Mouse (Mus musculus): ENCODE data around the gene Xrcc3. TPM values are rescaled to one million over a fixed set of nuclear protein-coding genes. Genes with fewer than 3 reads are reported as not detected.

Gene Xrcc3
- total RNA-seq, 2 experiments from 2014 or later, result 1.7 to 2.0 TPM

DNA sequence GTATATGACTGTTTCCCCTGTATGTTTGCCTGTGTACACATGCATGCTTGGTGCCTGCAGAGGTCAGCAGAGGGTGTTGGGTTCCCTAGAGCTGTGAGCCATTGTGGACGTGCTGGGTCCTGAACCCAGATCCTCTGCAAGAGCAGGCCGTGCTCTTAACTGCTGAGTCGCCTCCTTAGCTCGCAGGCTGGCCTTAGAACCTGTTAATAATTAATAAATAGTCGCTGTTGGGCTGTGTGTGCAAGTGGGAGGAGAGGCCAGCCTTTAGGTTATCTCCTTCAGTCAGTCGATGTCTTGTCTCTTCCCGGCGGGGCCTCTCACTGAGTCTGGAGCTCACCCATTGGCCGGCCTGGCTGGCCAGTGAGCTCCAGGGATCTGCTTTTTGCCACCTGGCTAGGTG, 3.3 kb upstream of the Xrcc3 start:
- ATAC-seq (replicated peaks; ENCODE audit: low FRiP score, poor library complexity, severe bottlenecking), result no peak

DNA sequence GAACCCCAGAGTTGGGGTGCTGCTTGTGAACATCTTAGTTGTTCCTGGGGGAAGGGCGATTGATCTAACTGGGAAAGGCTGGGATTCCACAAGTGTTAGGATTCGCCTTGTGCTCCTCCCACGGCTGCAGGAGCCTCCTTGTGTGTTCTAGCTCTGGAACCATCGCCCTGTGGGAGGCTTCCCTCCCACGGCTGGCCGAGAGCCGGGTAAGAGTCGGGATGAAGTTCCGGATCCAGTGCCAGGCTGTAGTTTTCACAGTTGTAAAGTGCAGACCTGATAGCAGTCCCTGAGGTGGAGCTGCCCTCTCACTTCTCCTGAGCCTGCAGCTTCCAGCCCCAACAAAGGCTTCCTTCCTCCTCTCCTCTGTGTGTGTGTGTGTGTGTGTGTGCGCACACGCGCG, 2.9 kb upstream of the Xrcc3 start:
- ATAC-seq (replicated peaks; ENCODE audit: low FRiP score, poor library complexity, severe bottlenecking), result no peak

DNA sequence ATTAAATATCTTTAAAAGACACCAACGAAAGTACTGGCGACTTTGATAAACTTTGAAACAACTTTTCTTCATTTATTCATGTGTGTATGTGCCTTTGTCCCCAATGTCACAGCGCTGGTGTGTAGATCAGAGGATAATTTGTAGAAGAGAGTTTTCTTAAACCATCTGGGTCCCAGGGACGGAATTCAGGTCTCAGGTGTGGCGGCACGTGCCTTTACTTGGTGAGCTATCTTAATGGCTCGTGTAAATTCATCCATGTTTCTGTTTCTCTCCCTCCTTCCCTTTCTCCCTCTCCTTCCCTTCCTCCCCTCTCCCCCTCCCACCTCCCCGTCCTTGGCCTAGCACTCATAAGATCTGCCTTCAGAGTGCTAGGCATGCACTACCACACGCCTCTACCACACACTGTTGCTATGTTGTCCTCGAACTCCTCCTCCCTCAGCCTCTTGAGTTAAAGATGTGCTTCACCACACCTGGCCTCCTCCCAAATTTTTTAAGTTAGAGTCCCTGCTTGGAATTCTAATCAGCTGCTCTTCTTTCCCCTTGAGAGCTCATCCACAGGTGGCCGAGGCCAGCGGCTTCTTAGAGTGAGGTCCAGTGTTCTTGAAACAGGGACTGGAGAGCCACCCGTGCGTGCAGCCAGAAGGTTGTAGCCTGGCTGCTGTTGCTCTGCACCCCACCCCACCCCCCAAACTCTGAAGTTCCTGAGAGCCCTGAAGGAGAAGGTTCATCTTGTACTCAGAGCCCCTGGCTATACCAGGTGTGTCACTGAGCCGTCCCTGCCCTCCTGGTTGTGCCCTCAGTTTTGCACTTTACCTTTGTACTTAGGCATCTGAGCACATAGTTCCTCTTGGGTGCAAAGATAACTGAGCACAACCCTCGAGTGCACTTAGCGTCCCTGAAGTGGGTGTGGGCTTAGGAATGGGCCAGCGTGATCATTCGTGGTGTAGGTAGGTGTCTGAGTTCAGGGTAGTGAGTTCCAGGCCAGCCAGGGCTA, 1.4 kb upstream of the Xrcc3 start:
- ATAC-seq (replicated peaks; ENCODE audit: low FRiP score, poor library complexity, severe bottlenecking), result no peak

DNA sequence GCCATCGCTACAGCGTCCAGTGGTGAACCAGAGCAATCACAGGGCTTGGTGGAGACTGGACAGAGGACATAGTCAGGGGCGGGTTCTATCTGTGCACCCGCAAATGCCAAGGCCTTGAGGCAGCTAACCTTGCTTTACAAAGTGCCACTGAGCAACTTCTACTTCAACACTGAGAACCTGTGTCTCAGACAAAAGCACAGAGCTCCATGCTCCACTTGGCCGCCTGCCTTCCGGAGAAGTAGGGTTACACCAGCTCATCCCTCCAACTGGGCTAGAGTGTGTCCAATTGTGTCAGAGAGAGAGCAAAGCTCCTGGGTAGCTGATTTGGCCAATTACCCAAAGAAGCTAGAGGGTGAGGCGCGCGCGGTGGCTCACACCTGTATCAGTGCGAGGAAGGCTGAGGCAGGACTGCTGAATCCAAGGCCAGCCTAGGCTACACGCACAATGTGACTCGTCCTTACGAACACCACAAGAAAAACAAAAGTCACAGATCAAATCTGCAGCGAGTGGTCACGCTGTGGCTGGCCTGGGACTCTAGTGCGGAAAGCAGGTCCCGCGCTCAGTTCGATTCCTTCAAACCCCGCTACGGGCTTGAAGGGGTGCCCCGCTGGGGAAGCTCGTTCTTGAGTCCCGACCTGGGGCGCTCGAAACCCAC, 435 bp downstream of the Xrcc3 start:
- ATAC-seq (replicated peaks; ENCODE audit: low FRiP score, poor library complexity, severe bottlenecking), result peak; percentile 24

DNA sequence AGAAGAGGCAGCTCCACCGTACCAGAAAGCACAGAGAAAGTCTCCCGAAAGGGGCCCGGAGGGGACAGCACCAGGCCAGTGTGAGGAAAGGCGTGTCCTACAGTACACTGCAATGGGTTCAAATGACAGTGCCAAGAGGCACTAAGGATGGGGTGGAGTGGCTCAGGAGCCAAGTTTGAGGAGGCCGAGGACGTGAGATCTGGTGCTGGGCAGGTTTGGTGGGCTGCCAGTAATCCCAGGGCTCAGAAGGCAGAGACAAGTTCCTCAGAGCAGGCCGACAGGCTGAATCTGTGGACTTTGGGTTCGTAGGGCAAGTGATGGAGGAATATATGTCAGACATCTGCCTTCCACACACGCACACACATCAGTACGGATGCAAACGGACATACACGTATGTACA, 1.1 kb downstream of the Xrcc3 start:
- no peak for ATAC-seq (replicated peaks; ENCODE audit: low FRiP score, poor library complexity, severe bottlenecking)

DNA sequence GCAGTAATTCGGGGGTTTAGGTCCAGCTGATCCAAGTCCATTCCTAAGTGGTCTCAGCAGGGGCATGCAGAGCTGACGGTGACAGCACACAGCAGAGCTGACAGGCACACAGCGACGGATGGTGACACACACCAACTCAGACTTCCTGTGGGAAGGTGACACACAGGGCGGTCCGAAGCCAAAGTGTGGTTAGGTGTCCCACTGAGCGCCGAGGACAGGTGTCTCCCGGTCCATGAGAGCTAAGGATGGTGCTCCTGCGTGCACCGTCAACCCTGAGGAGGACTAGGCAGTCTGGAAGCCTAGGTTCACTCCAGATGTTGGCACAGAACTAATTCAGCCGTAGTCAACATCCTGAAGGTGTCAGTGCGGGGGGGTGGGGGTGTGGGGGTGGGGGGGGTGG, 1.6 kb downstream of the Xrcc3 start:
- no peak for ATAC-seq (replicated peaks; ENCODE audit: low FRiP score, poor library complexity, severe bottlenecking)

DNA sequence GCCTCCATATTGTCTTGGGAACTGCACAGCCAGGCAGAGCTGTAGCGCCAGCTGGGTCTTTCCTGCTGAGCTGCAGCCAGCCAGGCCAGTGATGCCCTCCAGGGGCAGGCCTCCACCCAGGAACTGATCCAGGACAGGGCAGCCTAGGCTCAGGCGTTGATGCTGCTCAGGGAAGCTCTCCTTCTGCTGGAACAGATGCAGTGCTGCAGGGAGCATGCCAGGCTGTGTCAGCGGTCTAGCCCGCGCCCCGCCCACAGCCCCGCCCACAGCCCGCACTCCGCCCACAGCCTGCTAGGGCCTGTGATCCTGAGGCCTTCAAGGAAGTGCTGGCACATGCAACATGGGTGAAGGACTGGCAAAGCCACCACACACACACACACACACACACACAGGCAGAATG, 3.9 kb downstream of the Xrcc3 start:
- ATAC-seq (replicated peaks; ENCODE audit: low FRiP score, poor library complexity, severe bottlenecking), result peak; percentile 30; the same call in 1 of the 2 replicates

DNA sequence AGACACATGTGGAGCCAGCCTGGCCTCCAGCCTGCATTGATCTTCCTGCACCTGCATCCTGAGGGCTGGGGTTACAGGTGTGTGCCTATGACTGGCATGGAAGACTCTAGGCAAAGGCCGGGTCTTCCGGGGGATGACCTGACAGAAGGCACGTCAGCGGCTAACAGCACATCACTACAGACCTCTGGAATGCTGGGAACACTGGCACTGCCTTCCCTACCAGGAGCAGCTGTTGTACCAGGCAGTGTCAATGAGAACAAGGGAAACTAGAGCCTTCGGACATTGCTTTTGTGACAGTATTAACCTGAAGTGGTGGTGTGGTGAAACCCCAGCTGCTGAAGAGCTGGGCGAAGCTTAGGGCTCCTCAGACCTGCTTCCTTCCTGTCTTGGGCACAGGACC, 4.9 kb downstream of the Xrcc3 start:
- ATAC-seq (replicated peaks; ENCODE audit: low FRiP score, poor library complexity, severe bottlenecking), result no peak

DNA sequence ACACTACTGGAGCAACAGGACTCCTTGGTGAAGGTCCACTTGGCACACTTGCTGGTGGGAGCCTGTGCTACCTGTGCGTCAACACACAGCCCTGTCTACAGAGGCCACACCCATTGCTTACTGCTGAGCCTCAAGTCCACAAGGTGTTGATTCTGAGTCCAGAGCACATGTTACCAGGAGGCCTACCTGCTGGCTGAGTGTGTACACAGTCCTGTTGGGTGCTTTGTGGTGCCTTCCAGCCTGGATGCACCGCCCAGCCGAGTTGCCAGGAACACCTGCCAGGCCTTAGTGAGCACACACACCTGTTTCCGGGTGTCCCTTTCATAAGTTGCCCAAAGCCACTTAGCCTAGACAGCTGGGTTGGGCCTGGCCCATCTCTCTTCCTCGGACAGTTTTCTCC, 10.1 kb downstream of the Xrcc3 start:
- ATAC-seq (replicated peaks; ENCODE audit: low FRiP score, poor library complexity, severe bottlenecking), result no peak

DNA sequence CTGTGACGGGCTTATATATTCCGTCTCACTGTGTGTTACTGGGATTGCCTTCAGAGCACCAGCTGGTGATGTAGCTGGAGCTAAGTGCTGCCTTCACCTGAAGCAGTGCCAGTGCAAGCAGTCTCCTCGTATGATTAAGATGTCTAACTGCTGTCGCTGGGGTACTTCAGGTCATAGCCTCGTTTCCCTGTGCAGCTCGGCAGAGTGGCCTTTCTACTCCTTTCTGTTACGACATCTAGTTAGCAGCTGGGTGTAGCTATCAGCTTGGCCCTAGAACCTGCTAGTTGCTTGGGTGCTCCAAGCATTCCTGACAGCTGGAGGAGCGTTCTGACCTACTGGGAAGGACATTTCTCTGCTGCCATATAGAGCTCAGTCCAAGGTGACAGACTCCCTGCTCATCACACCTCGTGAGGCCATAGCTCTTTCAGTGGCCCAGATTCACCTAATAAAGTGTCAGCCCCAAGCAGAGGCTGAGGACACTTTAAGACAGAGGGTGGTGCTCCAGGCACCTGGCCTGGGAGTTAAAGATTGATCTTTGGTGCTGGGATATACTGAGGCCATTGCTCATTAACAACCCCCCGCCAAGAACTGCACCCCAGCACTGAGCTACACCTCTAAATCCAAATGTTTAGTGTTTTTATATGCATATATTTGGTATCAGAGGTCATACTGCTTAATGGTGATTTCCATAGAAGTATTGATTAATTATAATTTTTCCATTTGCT, 13.1 kb downstream of the Xrcc3 start:
- ATAC-seq (replicated peaks; ENCODE audit: low FRiP score, poor library complexity, severe bottlenecking), result no peak

DNA sequence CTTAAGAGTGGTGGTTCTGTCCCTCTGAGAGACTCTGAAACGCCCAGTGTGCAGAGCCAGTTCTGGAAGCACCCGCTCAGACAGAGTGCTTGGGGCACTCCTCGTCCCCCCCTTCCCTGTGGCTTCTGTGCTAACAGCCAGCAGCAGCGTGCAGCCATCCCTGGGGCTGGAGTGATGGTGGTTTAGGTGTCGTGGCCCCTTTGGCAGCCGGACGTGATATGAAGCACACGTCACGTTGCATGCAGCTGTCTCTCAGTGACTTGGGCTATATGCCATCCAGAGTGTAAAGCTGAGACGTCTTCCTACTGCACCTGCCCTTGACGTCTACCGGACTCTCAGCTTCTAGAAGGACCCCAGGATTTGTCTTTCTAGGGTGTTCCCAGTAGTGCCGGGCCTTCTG, 15.2 kb downstream of the Xrcc3 start:
- no peak for ATAC-seq (replicated peaks; ENCODE audit: low FRiP score, poor library complexity, severe bottlenecking)

DNA sequence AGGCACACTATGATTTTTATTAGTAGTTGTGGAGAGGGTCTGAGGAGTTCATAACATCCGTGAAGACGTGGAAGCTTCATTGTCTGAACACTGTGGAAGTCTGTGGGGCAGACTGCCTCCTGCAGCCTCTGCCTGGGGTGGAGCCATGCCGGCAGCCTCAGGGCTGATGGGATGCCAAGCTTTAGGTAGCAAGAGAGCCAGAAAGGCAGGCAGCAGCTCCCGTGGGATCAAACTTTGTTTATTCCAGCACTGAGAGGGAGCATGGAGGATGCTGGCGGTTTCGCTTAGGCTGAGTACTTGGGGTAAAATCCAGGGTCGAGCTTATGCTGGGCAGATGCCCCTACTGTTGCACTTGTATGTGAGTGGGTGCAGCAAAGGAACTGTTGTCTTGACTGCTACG, 16.4 kb downstream of the Xrcc3 start:
- ATAC-seq (replicated peaks; ENCODE audit: low FRiP score, poor library complexity, severe bottlenecking), result no peak

DNA sequence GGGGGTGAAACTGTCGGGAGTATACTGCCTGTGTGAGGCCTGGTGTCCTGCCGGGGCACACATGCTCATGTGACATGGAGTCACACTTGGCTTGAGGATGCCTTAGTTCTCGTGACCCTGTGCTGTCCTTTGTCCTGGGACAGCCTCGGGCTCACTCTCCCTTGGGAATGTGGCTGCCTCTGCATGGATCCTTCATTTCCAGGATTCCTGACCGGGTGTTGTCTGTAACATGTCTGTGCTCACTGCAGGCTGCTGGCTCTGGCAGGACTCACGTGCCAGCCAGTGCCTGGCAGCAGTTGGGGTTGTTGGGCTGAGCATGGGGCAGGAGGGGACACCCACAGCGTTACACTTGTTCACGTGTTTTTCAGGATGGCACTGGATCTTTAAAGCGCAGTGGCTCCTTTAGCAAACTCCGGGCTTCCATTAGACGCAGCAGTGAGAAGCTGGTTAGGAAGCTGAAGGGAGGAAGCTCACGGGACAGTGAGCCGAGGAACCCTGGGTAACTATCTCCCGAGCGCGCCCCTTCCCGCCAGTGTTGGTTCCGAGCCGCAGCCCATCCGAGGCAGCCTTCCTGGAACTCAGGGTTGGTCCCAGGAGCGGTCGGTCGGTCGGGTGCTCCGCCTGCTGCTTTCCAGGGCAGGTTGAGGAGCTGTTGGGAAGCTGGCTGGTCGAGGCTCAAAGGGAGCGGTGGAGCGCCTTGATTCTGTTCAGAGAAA, 18.3 kb downstream of the Xrcc3 start:
- ATAC-seq (replicated peaks; ENCODE audit: low FRiP score, poor library complexity, severe bottlenecking), result no peak

DNA sequence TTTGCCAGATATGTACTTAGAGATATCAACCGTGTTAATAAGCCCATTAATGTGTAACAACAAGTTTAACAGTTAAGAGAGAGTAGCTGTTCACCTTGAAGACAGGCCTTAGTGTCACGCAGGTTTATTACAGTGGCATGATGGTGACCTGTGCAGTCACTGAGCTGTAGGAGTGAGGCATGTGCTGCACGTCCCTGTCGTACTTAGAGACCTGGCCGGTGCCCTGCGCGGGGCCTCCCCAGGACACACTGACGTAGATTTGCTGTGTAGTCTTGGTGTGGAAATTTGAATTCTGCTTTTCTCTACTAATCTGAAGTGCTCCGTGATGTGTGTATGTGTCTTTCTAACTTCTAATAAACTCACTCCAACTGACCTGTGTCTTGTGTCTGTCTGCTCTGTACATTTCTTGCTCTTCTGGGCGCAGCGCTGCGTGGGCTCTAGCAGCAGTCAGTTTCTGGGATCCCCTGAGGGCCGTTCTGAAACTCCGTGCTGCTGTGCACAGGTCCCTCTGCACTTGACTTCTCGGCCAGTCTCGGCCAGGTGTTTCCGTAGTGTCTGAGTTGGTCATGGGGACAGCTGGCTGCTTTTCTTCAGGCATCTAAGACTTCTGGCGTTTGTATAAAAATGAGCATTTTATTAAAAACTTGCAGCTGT, 19.0 kb downstream of the Xrcc3 start:
- ATAC-seq (replicated peaks; ENCODE audit: low FRiP score, poor library complexity, severe bottlenecking), result no peak

DNA sequence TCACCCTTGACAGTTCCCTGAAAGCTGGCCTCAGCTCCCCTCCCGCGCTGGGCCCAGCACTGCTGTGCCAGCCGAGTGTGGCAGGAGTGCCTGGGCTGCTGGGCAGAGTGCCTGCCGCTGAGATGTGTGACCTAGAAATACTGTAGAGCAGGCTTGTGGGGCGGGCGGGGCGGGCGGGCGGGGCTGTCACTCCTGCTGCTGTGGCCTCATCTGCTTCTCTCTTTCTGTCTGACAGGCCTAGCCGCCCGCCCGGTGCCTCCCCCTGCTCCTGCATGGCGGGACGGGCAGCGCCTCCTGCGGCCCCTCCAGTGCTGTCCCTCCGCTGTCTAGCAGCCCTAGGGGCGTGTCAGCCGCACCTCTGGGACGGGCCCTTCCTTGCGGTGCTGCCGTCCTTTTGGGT, 19.6 kb downstream of the Xrcc3 start:
- ATAC-seq (replicated peaks; ENCODE audit: low FRiP score, poor library complexity, severe bottlenecking), result no peak

DNA sequence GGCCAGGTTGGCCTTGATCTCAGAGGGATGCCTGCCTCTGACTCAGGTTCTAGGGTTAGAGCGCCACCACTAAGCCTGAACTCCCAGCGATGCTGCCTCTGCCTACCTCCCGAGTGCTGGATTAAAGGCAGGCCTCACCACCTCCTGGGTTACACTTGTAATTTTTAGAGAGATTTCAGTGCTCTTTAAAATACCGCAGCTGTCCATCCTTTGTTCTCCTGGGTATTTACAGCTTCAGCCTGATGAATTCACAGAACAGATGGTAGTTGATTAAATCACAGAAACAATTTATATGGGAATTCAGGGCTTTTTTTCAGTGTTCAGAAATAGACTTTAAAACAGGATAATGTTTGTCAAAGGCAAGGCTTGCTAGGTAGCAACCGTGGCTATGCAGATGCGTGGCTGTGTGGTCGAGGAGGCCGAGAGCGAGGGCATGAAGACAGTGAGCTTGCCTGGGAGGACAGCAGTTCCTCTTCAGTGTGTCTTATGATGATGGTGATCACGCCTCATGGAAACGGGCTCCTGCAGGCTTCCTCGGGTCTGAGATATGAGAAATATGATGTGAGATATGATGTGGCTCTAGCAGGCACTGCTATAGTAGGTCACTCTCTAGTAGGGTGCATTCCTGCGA, 22.1 kb downstream of the Xrcc3 start:
- no peak for ATAC-seq (replicated peaks; ENCODE audit: low FRiP score, poor library complexity, severe bottlenecking)

DNA sequence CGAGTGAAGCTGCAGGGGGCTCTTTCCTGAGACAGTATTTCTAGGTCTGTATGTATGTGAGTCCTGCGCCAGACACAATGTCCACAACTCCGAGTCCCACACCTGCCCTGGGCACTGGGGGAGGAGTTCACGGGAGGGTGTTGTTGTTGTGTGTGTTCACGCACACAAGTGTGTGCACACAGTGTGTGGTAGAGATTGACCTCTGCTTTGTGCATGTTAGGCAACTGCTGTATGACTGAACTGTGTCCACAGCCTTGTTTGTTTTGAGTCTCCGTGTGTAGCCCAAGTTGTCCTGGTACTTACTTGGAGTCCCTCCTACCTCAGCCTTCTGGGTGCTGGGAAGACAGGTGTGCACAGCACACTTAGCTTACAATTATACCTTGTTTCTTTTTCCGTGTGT, 23.0 kb downstream of the Xrcc3 start:
- no peak for ATAC-seq (replicated peaks; ENCODE audit: low FRiP score, poor library complexity, severe bottlenecking)

DNA sequence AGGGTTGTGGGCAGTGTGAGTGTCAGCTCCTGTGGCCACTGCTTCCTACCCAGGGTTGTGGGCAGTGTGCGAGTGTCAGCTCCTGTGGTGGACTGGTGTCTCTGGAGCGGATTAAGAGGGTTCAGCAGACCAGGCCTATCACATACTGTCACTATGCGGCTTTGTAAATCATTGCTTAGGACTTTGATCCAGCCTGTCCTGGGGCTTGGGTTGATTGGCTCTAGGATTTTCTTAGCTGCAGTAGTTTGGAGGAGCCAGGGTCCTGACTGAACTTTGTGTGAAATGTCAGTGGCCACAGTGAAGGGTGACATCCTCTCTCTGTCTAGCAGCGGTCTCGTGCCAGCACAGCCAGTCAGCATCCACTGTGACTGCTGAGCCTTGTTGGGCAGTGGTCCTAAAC, 23.6 kb downstream of the Xrcc3 start:
- ATAC-seq (replicated peaks; ENCODE audit: low FRiP score, poor library complexity, severe bottlenecking), result no peak

DNA sequence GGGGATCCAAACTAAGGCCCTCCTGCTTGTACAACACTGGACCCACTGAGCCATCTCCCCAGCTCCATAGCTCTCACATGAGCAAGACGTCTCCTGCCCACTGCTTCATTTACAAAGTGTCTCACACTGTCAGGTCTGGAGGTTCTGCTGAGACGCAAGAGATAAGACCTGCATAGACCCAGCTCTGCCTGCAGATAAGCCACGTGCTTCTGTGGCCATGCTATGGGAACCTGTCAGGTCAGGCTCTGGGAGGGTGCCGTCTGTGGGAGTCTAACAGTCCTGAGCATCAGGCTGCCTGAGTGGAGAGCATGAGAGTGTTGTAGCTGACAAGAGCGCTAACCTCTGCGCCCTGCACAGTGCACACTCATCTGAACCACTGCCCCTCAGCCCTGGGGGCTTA, 26.7 kb downstream of the Xrcc3 start:
- no peak for ATAC-seq (replicated peaks; ENCODE audit: low FRiP score, poor library complexity, severe bottlenecking)
